Mouse (Mus musculus) bone marrow, adult 2 months (tissue): ENCODE measurements around the gene Rap1gap. TPM values are rescaled to one million over a fixed set of nuclear protein-coding genes. Genes with fewer than 3 reads are reported as not detected.

Experiments
- H3K27ac ChIP-seq: fragments of 200-500 bp; 2 replicates; pipeline ENCODE4 v1.5.1; 2012; ENCODE audit warnings: low read depth, mild to moderate bottlenecking, control low read depth, inconsistent platforms, low read length; ENCODE audit not compliant: control insufficient read depth, poor library complexity, insufficient read depth
- H3K4me1 ChIP-seq: fragments of 200-500 bp; 2 replicates; pipeline ENCODE4 v1.6.1; 2011; ENCODE audit warnings: low read length; ENCODE audit not compliant: control insufficient read depth, insufficient read depth
- H3K4me3 ChIP-seq: fragments of 200-500 bp; replicated peaks from 2 replicates; pipeline ENCODE3; 2011; ENCODE audit warnings: mild to moderate bottlenecking, low read depth, low read length, control low read depth; ENCODE audit not compliant: control insufficient read depth
- CTCF ChIP-seq: fragments of 200-500 bp; IDR thresholded peaks from 2 replicates; pipeline ENCODE4 v1.5.1; 2011; ENCODE audit warnings: low read length, control low read depth; ENCODE audit not compliant: control insufficient read depth, insufficient read depth
- POLR2A ChIP-seq: fragments of 200-500 bp; IDR thresholded peaks from 2 replicates; pipeline ENCODE4 v1.6.1; 2011; ENCODE audit warnings: low read depth, mild to moderate bottlenecking, control low read depth, low read length, borderline replicate concordance; ENCODE audit not compliant: control insufficient read depth
- WGBS: fragments of 180-500 bp; shearing (Covaris S2); methylation state at CpG from one replicate; pipeline ENCODE4 v1.1.7; 2018; 5-methylcytosine and 5-hydroxymethylcytosine counted together
- polyA plus RNA-seq: library from polyadenylated mRNA; stranded (reverse); fragments of >200 nt; gene quantifications from 2 replicates; pipeline ENCODE4 v1.2.4, GENCODE M21; 2011; ENCODE audit warnings: low replicate concordance; ENCODE audit not compliant: missing spikeins, insufficient read depth, insufficient read length

Gene Rap1gap
- polyA plus RNA-seq, 1 experiment: 2.0 TPM

DNA sequence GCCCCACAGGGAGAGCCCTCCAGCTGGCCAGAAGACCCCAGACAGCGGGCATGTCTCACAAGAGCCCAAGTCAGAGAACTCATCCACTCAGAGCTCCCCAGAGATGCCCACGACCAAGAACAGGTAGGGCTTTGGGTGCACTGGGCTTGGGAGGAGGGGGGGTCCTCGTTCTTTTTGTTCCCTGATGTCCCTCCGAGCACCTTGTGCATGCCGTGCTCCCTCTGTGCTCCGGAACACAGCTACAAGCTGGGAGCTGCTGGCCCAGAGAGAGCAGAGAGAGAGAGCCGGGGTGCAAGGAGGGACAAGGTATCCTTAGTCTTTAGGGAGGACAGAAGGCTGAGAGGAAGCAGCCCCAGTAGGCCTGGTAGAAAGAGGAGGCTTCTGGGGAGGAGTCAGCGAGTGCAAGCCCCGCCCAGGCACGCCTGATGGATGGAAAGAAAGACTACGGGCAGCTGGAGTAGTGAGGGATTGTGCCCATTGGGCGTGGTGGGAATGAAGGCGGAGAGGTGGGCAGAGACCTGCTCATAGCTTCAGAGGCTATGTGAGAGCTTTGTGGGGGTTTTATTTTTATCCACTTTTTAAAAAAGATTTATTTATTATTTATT, 61.1 kb downstream of the Rap1gap start:
- Histone ChIP-seq H3K4me1 (no peaks in the 10 kb centered on the region), H3K4me3 (no peak overlapping the region), H3K27ac (no peak overlapping the region)
- WGBS: 84% methylated on average over 13 of the region's 13 CpGs
- TF ChIP-seq POLR2A (no peak), CTCF (no peak)

DNA sequence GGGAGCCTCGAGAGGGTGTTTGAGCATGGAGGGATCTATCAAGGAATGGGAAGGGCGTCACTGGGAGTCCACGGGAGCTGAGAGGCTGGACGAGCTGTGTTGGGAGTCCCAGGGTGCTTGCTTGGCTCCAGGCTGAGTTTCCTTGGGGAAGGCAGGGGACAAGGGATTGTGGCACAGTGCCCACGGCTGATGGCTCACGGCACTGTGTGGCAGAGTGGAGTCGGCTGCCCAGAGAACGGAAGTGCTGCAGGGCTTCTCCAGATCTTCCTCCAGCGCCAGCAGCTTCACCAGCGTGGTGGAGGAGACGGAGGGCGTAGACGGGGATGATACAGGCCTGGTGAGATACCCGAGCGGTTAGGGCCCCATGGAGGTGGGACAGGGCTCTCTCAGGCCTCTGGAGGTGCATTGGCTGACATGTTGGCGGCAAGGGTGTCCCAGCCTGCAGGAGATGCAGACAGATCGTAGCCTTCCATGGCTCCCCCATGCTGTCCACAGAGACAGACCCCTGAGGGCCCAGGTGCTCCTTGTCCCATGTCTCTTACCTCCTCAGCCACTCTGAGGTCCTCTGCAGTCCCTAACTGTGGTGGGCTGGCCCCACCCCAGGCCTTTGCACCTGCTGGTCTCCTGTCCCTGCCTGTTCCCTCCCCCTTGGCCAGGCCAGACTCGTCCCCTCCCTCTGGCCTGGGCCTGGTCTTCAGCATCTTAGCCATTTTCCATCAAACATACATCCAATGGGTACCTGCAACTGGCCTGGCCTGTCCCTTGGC, 62.4 kb downstream of the Rap1gap start:
- no peak overlapping the region; the same call in 1 of the 2 replicates for H3K27ac ChIP-seq

DNA sequence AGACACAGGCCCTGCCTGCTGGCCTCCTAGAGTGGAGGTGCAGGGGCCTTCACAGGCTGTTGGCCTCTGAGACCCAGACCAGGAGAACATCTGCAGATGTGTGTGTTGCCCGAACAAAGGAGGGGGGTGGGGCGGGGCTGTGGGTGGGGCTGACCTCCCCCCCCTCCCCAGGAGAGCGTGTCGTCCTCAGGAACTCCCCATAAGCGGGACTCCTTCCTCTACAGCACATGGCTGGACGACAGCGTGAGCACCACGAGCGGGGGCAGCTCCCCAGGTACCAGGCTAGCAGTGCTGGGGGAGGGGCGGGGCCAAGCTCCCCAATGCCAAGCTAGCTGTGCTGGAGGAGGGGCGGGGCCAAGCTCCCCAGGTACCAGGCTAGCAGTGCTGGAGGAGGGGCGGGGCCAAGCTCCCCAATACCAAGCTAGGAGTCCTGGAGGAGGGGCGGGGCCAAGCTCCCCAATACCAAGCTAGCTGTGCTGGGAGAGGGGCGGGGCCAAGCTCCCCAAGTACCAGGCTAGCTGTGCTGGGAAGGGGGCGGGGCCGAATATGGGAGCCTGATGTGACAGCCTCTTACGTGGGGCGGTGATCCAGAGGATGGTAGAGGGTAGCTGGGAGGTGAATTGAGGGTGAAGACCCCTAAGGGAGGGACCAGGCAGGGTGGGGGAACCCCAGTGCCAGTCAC, 63.1 kb downstream of the Rap1gap start:
- H3K4me3 ChIP-seq: no peak overlapping the region
- WGBS: 37% methylated on average over 17 of the region's 18 CpGs
- H3K27ac ChIP-seq: no peak overlapping the region; the same call in 1 of the 2 replicates
- H3K4me1 ChIP-seq: no peaks in the 10 kb centered on the region
- no peak for TF ChIP-seq POLR2A
- no peak for TF ChIP-seq CTCF

More for the DNA sequence above, 62.4 kb downstream of the Rap1gap start:
- 85% methylated on average over 18 of the region's 18 CpGs for WGBS
- TF ChIP-seq POLR2A (no peak), CTCF (no peak)
- no peak overlapping the region for H3K4me3 ChIP-seq
- no peaks in the 10 kb centered on the region for H3K4me1 ChIP-seq

DNA sequence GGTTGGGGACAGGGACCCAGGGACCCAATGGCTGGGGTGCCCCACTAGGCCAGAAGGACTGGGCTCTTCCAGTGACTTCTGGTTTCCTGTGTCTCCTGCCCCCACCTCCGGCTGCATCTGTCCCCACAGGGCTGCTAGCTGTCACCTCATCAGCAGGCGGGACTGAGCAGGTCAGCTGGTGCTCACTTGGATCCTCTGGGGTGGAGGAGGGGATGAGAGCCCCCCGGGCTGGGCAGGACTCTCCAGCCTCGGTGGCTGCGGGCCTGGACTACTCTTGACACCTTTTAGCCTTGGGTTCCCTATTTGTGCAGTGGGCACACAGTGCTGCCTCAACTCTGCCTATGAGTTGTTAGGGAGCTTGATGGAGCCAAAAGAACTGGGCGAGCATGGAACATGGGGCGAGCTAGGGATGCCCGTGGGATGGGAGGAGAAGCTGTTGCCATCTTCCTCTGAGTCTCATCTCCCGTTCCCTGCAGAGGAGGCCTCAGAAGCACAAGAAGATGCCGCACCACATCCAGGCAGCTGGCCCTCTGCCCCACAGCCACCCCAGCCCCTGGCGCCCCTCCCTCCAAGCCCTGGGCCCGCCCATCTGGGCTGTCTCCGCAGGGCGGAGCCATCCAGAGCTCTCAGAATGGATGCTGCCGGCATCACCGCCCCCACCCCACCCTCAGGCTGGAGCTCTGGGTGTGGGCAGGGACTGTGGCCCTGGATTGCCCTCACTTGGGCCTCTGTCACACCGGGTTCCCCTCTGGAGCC, 64.1 kb downstream of the Rap1gap start:
- H3K4me3 ChIP-seq: no peak overlapping the region
- 35% methylated on average over 17 of the region's 17 CpGs for WGBS

DNA sequence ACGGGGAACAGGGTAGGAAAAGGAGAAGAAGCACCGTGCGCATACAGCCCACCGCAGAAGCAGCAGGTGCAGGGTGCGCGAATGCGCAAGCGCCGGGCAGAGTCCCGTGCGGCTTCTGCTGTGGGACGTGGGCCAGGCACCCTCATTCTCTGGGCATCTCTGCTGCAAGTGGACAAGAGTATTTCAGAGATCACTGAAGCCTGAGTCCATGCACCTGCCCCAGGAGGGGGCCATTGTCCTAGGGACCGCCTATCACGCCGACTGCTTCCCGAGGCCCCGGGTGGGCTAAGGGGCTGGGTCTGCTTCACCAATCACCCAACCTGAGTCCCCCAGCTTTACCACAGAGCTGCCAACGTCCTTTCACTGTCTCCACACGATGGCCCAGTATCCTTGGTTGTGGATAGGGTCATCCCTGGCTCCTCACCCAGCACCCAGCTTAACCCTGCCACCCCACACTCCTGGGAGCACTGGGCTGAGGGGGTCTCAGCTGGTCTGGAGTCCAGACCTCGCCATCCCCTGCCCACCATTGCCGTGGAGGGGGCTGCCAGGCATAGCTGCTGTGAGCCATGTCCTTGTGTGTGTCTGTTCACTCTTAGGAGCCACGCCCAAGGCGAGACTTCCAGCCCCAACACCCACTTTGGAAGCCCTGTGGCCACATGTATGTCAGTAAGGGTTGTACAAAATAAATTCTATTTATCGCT, 64.8 kb downstream of the Rap1gap start:
- TF ChIP-seq CTCF (no peak), POLR2A (no peak)
- 38% methylated on average over 24 of the region's 24 CpGs for WGBS
- no peaks in the 10 kb centered on the region for H3K4me1 ChIP-seq
- H3K27ac ChIP-seq: no peak overlapping the region
- H3K4me3 ChIP-seq: no peak overlapping the region

More for the DNA sequence above, 64.1 kb downstream of the Rap1gap start:
- TF ChIP-seq POLR2A: no peak
- TF ChIP-seq CTCF: no peak
- no peaks in the 10 kb centered on the region for H3K4me1 ChIP-seq
- H3K27ac ChIP-seq: no peak overlapping the region

DNA sequence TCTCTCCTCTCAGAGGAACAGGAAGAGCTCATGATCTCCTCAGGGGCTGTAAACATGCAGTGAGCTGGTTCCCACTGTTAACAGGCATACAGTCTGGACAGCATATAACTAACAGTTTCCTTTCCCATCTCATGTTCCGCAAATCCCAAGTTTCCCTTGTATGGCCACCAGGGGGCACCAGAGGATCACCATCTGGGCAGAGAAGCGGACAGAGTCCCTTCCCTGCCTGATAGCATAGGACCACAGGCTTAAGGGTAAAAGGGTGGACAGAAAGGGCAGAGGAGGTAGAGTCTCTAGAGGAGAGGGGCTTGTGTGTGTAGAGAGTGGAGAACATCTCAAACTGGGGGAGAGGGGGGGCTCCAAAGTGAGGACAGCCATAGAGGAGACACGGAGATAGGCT, 65.6 kb downstream of the Rap1gap start:
- 26% methylated on average over 3 of the region's 3 CpGs for WGBS
- Histone ChIP-seq H3K4me3 (no peak overlapping the region), H3K27ac (no peak overlapping the region), H3K4me1 (no peaks in the 10 kb centered on the region)
- TF ChIP-seq CTCF (peak; percentile 93), POLR2A (no peak)

DNA sequence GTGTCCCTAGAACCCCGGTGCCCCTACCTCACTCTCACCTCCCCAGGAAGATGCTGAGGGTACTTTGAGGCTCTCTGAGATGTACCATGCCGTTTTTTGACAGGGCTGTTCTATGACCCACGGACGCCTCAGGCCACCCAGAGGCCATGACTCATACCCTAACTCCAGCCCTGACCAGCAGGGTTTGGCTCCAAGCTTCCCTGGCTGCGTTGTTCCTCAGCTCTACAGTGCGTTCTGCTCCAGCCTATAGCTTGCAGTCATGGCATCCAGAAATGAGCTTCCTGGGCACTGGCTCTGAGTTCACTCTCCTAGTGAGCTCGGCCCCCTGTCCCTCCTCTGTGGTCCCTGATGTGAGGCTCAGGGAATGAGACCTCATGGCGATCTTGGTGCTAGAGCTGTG, 66.2 kb downstream of the Rap1gap start:
- H3K4me1 ChIP-seq: no peaks in the 10 kb centered on the region
- no peak for TF ChIP-seq CTCF
- no peak for TF ChIP-seq POLR2A
- H3K4me3 ChIP-seq: no peak overlapping the region
- H3K27ac ChIP-seq: no peak overlapping the region
- WGBS: 74% methylated on average over 8 of the region's 8 CpGs
